Mouse (Mus musculus) heart, postnatal 0 days (tissue): ENCODE data around the gene Pparg.

ENCODE experiments used
- CTCF ChIP-seq: IDR thresholded peaks from 2 replicates; pipeline ENCODE4 v1.5.1; 2016; ENCODE audit warnings: antibody characterized with exemption, control low read depth, low read depth
- EP300 ChIP-seq: IDR thresholded peaks from 2 replicates; pipeline ENCODE4 v1.6.1; 2016; ENCODE audit warnings: antibody characterized with exemption, low read depth

DNA sequence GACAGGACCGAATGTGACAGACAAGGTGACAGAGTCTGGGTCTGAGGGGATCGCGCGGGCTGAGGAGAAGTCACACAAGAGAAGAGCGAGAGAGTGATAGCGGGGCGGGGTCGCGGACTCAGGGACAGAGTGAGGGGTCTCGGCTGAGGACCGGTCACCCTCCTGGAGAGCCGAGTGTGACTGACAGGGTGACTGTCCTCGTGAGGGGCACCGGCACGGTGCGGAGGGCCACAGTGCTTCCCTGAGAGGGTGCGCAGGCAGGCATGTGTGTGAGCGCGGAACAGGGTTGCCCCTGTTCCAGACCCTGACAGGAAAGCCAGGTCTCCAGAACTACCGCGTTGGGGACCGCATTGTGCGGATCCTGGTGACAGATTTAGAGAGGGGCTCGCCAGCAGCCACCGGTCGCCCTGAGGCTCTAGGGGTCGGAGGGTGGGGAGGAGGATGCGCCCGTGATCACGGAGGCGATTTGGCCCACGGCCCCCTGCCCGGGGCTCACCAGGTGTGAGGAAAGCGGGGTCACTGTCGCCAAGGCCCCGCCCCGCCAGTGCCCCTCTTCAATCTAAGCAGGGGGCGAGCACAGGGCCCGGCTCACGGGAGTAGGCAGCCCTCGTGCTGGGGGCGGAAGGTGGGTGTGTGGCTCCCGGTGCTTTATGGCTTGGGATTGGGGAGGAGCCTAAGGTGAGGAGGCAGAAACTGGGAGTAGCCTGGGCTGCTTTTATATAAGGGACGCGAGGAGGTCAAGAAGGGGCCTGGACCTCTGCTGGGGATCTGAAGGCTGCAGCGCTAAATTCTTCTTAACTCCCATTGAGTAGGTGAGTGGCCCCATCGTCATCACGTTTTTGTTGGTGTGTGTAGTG is 1.1 kb downstream of the Pparg start:
- TF ChIP-seq EP300: no peak
- TF ChIP-seq CTCF: no peak
